ENCODE assay signal across 9 mouse cellular contexts in genomic region chr2:163914107-163914506, GRCm38 (mm10). TPM values are rescaled to one million over a fixed set of nuclear protein-coding genes. Genes with fewer than 3 reads are reported as not detected.
A peak's percentile ranks its signal among the peaks of the same experiment; 100 is the strongest.
DNase-seq lines count a peak whose midpoint lies in the region.
"Had no signal": no experiment of that assay in that cellular context is flagged by ENCODE, and none has a peak within 500 bp of the region (broad histone marks: within the 10 kb centered on the region; RNA-seq: fewer than 3 reads in every experiment).

No protein-coding gene starts in this region.

- no peaks in the 10 kb centered on the region for H3K9me3 ChIP-seq in hindbrain, embryonic 10.5 days
- H3K9me3 ChIP-seq: liver, embryonic 15.5 days had no signal

- peaks cover 58% of the 10 kb centered on the region for H3K27me3 ChIP-seq in hindbrain, embryonic 10.5 days (ENCODE audit: insufficient read depth, poor library complexity, severe bottlenecking)

- no peak overlapping the region for H3K27ac ChIP-seq in hindbrain, embryonic 10.5 days
- H3K27ac ChIP-seq: liver, embryonic 15.5 days had no signal

- H3K36me3 ChIP-seq in hindbrain, embryonic 10.5 days: no peaks in the 10 kb centered on the region
- H3K36me3 ChIP-seq: liver, embryonic 15.5 days had no signal

- H3K4me3 ChIP-seq in hindbrain, embryonic 10.5 days: no peak overlapping the region
- H3K4me3 ChIP-seq: liver, embryonic 15.5 days had no signal

- intact Hi-C loops in left cerebral cortex, postnatal 36 days (cut with DNase I): no loop called here

- 3% methylated on average over 10 of the region's 10 CpGs for WGBS in hindbrain, embryonic 10.5 days

- peak; percentile 27 for DNase-seq in ovary, adult 18-20 months (ENCODE audit: low spot score)
- no peak for DNase-seq in ovary, postnatal 14 days (ENCODE audit: low spot score)
- DNase-seq in hindbrain, embryonic 10.5 days (ENCODE audit: low spot score): peak; percentile 52
- DNase-seq in left cerebral cortex, postnatal 36 days (ENCODE audit: low spot score in 2 of 2): peak; percentile 80 to 83
- DNase-seq in right cerebral cortex, postnatal 14 days: peak; percentile 75
- no peak for DNase-seq in heart, adult 8-10 months (ENCODE audit: low spot score)
- no peak for DNase-seq in lung, postnatal 4 days
- no peak for DNase-seq in yolk sac, embryonic 10.5 days (ENCODE audit: low spot score)

- peaks cover 31% of the 10 kb centered on the region for H3K4me1 ChIP-seq in hindbrain, embryonic 10.5 days (replicated peaks)
- H3K4me1 ChIP-seq: liver, embryonic 15.5 days had no signal

RNA-seq across cellular contexts. Expression of gene Rims4, which starts 4.4 kb away (rescaled TPM):
- 1.2 and 1.6 TPM in 2 replicates for polyA plus RNA-seq in hindbrain, embryonic 10.5 days (2016; fragmentation: Nextera tagmentation; extraction: Ambion mirVana)
- total RNA-seq in left cerebral cortex, postnatal 36 days (2021): 10 to 100 TPM; 86.6 to 94.5 TPM
- total RNA-seq in heart, adult 8-10 months (2022): 1 to 10 TPM; 1.6 to 2.6 (median 1.8) TPM

Comparison
In these comparisons a context has a peak if more than half of its experiments do, and no peak if none do; other contexts are left out.
1. DNase-seq: peak in ovary, adult 18-20 months (single experiment), hindbrain, embryonic 10.5 days (single experiment), left cerebral cortex, postnatal 36 days (2 of 2) and right cerebral cortex, postnatal 14 days (single experiment); none in ovary, postnatal 14 days (single experiment), heart, adult 8-10 months (single experiment), lung, postnatal 4 days (0 of 2) and yolk sac, embryonic 10.5 days (single experiment).
2. RNA of gene Rims4, which starts 4.4 kb away (total RNA-seq): 86.6 to 94.5 TPM in left cerebral cortex, postnatal 36 days; 1.6 to 2.6 TPM in heart, adult 8-10 months; every median in the first group is over 10 times any median in the second.